Mouse (Mus musculus) kidney, adult 18-20 months (tissue): ENCODE data around the gene Btnl9.
"Not testable (repeated sequence)": the region's sequence is repeated elsewhere in the genome, so short reads cannot be mapped to it uniquely, and the experiment has no call there.

Source experiments
- DNase-seq: peaks from one replicate; pipeline ENCODE4 v3.0.0; 2021

Gene Btnl9

DNA sequence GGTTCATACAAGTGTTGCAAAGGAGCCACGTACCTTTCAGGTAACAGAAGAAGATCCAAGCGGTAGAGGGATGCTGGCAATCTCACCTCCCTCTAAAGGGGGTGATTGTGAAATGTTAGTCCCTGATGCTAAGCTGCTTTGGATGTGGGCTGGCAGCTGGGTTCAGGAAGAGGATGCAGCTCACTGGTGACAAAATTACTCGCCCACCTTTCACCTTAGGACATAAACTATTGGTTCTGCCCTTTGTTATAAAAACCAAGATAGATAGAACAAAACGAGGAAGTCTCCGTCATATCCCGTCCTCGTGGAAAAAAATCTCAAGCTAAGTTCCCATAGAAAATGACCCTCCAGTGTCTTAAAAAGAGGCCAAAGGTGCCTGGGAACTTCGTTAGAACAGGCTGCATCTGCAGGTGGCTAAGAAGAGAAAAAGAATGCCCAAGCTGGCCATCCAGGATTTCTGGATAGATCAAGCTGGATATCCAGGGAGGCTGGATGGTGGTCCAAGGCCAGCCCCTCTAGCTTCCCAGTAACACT, at the start of gene Btnl9:
Gene Btnl9 (minus strand): TSS at position 205 of the 534 bp plus-strand sequence.
- DNase-seq, result no peak

DNA sequence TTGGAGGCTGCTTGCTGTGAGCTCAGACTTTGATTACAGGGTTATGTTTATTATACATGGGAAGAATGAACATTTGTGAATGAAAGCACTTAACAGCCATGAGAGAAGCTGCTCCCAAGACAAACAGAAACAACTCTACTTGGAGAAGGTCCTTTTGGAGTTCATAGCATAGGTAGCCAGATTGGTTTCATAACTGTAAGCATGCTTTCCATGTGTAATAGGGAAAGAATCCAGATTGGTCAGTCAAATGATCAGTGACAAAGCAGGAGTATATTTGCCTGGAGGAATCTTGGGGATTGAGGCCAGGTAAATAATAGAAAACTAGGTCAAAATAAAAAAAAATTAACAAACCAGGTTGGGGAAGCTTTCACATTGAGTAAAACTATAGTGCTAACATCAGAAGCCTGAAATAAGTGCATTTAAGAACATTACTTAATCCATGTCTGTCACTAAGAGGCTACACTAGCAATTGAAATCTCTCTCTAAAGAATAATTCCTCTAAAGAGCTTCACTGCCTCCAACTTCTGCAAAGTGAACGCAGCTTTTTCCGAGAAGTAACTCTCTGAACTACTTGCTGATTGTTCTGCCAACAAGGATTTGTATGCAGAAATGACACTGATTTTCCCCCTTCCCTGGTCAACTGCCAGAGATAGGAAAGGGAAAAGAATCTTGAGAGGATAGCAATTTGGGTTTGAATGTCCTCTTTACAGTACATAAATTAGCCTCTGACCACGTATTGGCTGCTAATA, 48.7 kb upstream of the Btnl9 start:
- DNase-seq, result no peak

DNA sequence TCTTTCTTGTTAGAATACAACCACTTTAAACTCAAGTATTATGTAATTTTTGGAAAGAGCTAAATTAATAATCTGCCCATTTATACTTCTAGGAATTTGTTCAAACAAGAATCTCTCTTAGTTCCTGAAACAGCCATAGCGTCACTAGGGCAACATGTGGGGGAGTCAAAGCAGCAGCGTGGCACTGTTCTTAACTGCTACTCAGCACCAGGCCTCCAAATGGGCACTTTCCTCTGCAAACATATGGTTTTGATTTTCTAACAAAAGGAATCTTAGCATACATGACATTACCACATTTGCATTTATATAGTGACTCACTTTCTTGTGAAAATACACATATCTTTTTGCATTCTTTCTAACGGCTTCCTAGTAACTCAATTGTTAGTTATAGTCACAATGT, 45.8 kb upstream of the Btnl9 start:
- no peak for DNase-seq

DNA sequence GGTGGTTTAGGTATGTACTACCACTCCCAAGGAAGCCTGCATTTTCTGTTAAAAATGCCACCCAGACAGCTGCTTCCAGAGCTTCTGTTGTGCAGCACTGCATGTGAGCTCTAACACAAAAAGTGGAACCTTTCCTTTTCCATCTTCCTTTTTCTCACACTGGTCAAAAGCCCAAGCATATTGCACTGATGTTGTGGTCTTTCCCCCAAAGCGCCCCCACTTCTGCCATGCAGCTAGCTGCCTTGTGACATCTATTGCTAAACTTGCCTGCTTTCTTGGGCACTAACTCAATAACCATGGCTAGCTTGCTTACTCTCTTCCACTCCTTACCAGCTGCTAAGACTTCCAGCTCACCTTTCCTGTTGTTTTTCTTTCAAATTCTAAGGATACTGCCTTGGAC, 37.5 kb upstream of the Btnl9 start:
- no peak for DNase-seq

DNA sequence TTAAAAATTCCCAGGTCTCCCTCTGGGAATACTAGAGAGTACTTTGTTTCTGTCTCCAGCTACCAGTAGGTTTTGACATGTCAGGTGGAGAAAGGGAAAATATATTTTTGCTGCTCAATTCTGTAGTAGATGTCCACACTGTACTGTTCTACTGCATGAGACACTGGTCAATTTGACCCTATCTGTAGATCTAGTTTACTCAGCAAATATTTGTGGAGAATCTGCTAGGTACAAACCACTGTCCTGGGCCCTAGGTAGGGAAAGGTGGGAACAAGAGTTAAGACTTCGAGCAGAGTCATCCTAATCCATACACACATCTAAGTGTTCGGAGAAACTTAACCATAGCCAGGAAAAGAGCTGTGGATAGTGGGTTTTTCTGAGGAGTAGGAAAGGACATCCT, 32.3 kb upstream of the Btnl9 start:
- no peak for DNase-seq

DNA sequence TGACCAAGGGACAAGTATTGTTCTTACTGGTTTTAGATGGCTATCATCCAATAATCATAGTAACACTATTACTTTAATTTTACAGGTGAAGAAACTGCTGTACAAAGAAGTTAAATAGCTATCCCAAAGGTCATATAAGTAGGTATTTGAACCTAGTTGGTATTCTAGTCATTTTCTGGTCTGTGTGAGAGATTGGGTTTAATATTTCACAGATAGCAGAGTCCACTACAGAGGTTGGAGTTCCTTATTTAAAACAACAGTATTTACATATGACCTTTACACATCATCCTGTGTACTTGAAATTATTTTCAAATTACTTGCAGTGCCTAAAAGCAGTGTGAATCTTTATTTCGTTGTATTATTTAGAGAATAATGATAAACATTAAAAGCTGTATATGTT, 26.5 kb upstream of the Btnl9 start:
- no peak for DNase-seq

DNA sequence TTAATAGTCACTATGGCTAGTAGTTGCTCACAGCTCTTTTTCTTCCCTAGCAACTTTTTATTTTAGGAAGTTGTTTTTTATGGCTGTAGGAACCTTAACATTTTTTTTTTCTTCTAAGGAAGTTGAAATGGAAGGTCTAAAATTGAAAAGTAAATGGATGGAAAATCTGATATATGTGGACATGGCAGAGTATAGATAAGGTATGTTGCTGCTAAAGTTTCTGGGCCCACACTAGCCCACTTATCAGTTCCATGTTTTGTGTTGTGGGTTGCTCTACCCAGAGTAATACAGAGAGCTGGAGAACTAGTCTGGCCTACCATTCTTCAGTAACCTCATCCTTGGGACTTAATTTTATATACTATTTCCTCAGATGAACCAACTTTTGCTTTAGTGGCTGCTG, 25.6 kb upstream of the Btnl9 start:
- no peak for DNase-seq

DNA sequence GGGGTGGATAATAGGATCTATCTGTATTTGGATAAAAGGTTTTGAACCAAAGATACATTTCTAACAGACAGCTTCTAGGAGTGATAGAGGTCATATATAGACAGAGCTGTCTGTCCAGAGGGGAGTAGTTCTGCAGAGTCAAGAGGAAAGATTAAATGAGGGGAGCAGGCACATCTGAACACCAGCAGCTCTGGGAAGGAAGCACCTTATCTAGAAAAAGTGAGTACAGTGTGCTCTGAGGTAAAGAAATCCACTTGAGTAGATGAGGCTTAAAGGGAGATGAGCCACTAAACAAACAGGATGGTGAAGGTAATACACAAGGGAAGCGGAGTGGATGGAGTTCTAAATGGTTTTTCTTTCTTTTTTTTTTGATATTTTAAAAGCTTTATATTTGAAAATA, 20.5 kb upstream of the Btnl9 start:
- no peak for DNase-seq

DNA sequence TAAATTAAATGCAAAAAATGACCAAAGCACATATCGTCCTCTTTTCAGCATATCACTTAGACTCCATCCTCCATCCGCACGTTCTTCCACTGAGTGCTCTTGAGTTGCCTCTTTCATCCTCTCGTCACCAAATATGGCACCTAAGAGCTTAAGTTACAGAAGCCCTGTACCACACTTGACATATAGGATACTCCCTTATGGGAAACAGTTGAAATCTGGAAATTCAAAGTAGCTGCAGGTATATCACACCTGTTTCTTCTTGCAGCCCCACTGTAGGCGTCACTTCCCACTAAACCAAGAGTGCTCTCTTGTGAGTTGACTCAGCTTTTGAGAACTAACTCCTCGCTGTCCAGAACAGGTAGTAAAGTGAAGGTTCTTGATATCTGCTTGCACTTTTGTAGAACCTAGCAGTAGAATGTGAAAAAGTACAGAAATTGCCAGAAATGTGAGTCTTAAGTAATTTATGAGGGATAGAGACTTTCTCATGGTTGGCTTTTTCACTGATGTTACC, 18.2 kb upstream of the Btnl9 start:
- no peak for DNase-seq

DNA sequence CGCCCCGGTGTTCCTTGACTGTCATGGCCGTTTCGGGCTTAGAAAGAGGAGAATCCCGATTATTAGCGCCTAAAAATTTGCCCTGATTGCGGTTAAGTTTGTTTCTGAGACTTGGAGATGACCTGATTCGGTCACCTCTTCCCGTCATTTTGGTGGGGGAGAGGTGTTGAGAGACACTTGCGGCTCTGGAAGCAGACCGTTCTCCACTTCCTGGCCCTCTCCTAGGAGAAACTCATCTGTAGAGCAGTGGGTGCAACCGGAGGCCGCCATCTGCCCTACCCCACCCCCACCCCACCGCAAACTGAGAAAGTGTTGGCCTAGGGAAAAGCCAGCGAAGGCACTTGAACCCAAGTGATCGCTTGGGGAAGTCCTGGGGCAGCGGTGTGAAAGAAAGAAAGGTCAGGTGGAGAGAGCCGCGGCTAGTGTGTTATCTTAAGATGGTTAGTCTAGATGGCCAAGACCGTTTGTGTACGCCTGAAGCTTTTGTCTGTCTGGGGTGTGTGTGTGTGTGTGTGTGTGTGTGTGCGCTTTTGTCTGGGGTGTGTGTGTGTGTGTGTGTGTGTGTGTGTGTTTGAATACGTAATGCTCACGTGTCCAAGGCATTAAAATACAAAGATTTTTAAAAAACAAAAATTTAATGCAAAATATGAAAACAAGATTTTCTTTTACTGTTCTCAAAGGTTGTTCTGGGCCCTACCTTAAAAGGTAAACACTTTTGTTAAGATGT, 17.0 kb upstream of the Btnl9 start:
- DNase-seq, result no peak

DNA sequence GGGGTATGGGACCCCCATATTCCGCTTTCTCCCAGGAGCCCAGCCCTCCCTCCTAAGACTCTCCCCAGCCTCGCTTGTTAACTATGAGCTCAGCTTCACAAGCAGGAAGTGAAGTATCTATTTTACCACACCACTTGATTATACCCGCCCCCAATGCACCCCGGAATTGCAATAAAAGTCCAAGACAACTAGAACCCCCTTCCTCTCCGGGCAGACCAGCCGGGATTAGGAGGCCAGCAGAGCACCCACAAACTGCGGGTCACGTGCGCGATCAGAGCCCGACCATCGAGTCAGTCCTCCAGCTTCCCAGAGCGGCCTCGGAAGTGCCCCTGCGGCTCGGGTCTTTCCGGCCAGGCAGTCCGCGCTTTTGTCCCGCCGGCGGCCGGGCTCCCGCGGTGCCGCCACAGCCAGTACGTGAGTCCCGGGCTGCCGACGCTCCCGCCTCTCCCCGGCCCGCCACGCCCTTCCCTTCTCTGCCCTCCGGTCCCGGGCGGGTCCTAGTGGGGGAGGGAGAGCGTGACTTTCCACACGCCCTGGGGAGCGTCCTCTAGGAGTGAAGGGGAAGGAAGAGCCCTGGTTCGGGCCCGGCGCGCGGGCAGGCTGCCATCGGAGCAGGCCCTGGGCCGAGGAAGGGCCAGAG, 16.3 kb upstream of the Btnl9 start, which contains the start of gene Zfp62:
Gene Zfp62 (plus strand): TSS at position 164 of the 640 bp plus-strand sequence.
- peak; percentile 97 for DNase-seq

DNA sequence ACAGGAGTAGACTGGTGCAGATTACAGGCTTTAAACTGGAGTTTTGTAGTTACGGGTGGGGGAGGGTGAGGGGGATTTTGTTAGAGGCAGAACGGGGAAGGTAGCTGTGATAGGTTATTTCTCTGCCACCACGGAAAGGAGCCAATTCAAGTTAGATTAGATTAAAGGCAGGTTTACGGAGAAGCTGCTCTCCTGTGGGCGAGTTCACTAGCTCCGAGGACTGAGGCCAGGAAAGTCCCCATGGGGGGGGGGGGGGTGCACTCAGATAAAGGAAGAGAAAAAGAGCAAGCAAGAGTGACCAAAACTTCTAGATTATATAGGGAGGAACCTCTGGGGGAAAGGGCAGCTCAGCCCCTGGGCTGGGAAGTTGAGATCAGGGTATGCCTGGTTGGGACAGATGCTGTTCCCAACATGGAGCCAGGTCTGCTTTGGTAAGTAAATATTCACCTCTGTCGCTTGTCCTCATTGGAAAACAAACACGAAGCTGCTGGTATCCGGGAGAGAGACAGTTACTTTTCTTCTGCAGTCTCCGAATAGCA, 15.6 kb upstream of the Btnl9 start:
- peak; percentile 64 for DNase-seq

DNA sequence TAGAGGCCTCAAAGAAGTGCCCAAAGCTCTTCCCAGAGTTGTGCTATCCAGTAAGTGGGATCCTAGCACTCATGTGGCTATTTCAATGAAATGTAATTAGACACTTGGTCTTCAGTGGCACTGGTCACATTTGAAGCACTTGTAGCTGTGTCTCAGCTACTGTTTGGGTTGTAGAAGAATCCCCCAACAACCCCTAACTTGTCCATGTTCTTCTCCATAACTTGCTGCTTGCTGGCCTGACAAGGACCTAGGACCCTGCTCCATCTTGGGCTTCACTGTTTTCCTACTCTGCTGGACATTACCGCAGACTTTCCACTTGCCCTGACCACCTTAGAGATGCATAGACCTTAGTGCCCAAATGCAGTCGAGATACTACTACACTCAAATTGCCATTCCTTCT, 15.1 kb upstream of the Btnl9 start:
- no peak for DNase-seq

DNA sequence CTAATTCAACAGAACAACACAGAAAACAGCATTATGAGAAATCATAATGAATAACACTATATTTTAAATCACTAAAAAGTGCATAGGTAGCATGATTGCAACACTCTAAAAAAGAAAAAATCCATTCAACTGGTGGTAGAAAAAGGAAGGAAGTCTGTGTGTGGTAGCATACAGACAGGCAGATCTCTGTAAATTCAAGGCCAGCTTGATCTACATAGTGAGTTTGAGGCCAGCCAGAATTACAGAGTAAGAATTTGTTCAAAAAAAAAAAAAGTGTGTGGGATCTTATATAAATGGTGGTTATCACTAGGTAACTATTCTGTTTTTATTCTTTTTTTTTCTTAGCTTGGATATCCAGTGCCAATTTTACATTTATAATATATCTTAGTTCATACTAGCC, 14.2 kb upstream of the Btnl9 start:
- no peak for DNase-seq

DNA sequence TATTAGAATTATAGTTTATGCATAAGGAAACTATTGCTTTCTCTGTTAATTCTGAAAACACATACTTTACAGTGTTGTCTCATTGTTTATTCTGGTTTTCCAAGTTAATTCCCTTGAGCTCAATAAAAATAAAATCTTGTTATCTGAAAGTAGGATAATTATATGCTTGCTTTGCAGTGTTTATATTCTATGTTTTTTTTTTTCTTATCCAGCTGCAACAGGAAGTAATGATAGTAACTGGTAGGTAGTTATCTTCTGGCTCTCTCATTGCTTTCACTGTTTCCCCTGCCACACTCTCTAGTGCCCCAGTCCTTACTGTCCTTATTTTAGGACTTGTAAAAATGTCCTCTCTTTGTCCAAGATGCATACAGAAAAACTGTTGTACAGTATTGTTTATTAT, 13.7 kb upstream of the Btnl9 start:
- DNase-seq, result no peak

DNA sequence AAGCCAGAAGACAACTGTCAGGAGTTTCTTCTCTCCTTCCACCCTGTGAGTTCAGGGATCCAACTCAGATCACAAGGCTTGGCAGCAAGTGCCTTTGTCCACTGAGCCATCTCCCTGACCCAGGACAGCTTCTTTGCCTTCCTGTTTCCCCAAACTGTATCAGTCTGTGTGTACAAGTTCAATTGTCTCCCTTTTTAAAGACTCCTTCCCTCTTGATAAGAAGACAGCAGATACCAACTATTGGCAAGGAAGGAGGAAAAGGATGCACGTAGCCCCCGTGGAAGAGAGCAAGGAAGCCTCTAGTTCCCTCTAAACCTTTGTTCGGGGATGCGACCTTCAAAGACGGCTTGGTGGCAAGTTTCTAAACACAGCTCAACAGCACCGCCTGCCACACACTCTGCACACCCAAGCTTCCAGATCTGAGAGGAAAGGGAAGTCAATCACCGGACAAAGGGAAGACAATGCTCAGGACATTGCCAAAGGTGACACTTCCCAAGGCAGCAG, 8.9 kb upstream of the Btnl9 start:
- DNase-seq, result no peak

DNA sequence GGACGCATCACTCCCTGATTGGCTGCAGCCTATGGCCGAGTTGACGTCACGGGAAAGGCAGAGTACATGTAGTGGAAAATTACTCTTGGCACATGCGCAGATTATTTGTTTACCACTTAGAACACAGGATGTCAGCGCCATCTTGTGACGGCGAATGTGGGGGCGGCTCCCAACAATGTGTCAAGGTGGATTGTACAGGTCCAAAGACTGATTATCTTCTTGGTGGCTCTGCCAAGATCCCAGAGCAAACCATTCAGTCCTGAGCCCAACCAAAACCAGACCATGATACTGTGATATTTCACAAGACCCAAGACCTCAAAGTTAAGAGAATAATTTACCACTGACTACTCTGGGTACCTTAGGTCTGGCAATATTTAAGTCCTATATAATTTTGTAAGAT, 7.8 kb upstream of the Btnl9 start:
- DNase-seq, result not testable (repeated sequence)

DNA sequence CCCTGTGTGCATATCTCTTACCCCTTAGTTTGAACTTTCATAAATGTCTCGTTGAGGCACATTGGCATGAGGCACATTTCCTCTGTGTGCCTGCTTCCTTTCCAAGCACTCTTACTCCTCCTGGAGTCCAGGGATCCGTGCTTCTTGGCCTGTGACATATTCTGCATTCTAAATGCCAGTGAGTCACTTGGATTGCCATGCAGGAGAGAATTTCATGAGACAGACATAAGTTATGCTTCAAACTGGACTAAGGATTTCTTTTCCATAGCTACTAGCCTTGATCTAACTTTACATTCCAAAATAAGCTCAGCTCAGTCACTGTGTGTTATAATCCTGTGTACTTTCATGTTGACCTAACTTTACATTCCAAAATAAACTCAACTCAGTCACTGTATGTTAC, 4.1 kb upstream of the Btnl9 start:
- DNase-seq, result no peak

DNA sequence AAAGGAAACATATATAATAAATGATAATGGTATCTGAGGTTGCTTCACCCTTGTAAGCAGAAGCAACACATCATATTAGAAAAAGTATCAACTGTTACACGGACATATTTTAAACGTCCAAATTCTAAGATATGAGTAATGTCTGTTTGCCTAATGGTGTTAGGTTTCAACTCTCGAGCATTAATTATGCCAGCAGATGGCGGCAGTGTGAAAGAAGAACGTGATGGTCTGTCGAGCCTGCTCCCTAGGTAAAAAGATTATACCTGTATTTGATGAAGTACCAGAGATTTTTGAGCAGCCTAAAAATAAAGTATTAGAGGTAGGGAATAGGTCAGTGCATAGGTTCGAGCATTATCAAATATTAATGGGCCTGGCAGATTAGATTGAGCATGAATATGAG, 2.8 kb upstream of the Btnl9 start:
- DNase-seq, result peak; percentile 76

DNA sequence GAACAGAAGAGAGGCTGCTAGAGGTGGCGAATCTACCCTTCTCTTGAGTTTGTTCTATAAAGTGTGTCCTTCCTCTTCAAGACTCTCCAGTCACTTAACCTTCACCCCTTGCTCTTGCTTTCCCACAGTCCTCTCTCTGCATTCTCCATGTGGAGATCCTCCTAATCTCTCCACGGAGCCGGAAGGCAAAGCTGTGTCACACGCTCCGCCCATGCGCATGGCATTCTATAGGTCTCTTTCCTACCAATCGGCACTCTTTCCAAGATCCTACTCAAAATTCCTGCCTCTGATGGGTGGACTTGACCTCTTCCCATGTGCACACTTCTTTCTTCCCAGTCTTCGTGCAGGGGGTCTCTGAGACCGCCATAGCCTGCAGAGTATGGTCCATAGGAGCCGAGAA, 742 bp upstream of the Btnl9 start:
- no peak for DNase-seq

DNA sequence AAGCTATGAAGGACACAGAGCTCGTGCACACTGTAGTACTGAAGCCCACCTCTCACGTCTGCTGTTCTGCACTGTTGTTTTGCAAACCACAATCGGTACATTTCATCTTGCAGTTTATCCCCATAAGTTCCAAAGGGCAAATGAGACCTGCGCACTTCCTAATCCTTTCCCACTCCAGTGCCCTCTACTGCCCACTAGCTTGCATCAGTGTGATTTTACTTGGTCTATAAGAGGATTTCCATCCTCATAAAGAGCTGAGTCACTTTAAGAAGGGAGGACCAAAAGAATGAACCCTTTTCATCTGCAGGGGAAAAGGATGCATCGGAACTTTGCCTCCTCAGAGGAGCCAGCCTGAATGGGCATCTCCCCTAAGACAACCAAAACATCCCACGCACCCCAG, 507 bp downstream of the Btnl9 start:
- DNase-seq, result no peak

DNA sequence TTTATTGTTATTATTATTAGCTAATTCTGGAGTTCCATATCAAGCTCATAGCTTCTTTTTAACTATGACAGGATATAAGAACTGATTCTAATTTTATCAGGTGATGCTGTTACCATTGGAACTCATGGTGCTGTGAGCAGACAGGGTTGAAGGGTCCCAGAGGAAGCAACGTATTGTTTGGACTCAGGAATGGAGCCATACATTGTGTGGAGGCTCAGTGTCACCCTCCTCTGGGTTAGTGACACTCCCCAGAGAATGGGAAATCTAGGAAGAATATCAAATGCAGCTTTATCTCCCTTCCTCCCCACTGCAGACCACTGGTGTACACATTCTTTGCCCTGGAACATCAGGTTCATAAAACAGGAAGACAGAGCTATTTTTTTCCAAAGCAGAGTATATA, 3.8 kb downstream of the Btnl9 start:
- no peak for DNase-seq
